Mouse (Mus musculus) MEL (cell line): ENCODE data around the gene Dnajb5. TPM values are rescaled to one million over a fixed set of nuclear protein-coding genes. Genes with fewer than 3 reads are reported as not detected.

Experiments used
- DNase-seq: peaks from one replicate; pipeline ENCODE4 v3.0.0; 2011; ENCODE audit warnings: low read depth, low spot score
- H3K27ac ChIP-seq: 2 replicates; pipeline ENCODE4 v1.5.1; 2012; ENCODE audit warnings: low read depth, mild to moderate bottlenecking, control low read depth, low read length, moderate library complexity; ENCODE audit not compliant: control insufficient read depth
- H3K27me3 ChIP-seq, 2 experiments: fragments of 150-350 bp in 1 of 2; sonication (generic) in 1 of 2; 2 replicates each; pipeline ENCODE4 v1.6.1; 2012; ENCODE audit warnings: low read length in 2 of 2, mild to moderate bottlenecking in 2 of 2, improper control_type of control experiment in 1 of 2, moderate library complexity in 1 of 2; ENCODE audit not compliant: insufficient read depth in 2 of 2, control insufficient read depth in 1 of 2
- H3K36me3 ChIP-seq, 2 experiments: 2 replicates each; pipeline ENCODE4 v1.6.1; 2012 to 2014; ENCODE audit warnings: low read length in 2 of 2, improper control_type of control experiment in 1 of 2, inconsistent platforms in 1 of 2, mild to moderate bottlenecking in 1 of 2; ENCODE audit not compliant: insufficient read depth in 2 of 2, control insufficient read depth in 1 of 2
- H3K4me1 ChIP-seq, 2 experiments: fragments of 150-350 bp in 1 of 2; sonication (generic) in 1 of 2; 2 replicates each; pipeline ENCODE4 v1.6.1; 2012; ENCODE audit warnings: low read length in 2 of 2, improper control_type of control experiment in 1 of 2, mild to moderate bottlenecking in 1 of 2; ENCODE audit not compliant: insufficient read depth in 2 of 2, control insufficient read depth in 1 of 2
- H3K4me3 ChIP-seq, 2 experiments: fragments of 150-350 bp in 1 of 2; sonication (generic) in 1 of 2; 2 replicates each; pipeline ENCODE4 v1.5.1; 2012; ENCODE audit warnings: low read depth in 2 of 2, low read length in 2 of 2, mild to moderate bottlenecking in 2 of 2, moderate library complexity in 2 of 2, control low read depth in 1 of 2, improper control_type of control experiment in 1 of 2; ENCODE audit not compliant: control insufficient read depth in 1 of 2, insufficient read depth in 1 of 2
- H3K79me2 ChIP-seq: 2 replicates; pipeline ENCODE4 v1.6.1; 2012; ENCODE audit warnings: mild to moderate bottlenecking, low read length, moderate library complexity; ENCODE audit not compliant: control insufficient read depth, poor library complexity, insufficient read depth
- H3K9ac ChIP-seq: 2 replicates; pipeline ENCODE4 v1.6.1; 2012; ENCODE audit warnings: low read depth, mild to moderate bottlenecking, control low read depth, low read length, moderate library complexity; ENCODE audit not compliant: control insufficient read depth, poor library complexity, severe bottlenecking
- H3K9me3 ChIP-seq: fragments of 150-350 bp; sonication (generic); replicated peaks from 2 replicates; pipeline ENCODE4 v1.6.1; 2012; ENCODE audit warnings: mild to moderate bottlenecking, low read length, improper control_type of control experiment, moderate library complexity; ENCODE audit not compliant: insufficient read depth
- CHD2 ChIP-seq: IDR thresholded peaks from 2 replicates; pipeline ENCODE4 v1.6.1; 2011; ENCODE audit warnings: low read length, improper control_type of control experiment
- CTCF ChIP-seq, 3 experiments: IDR thresholded peaks in 2 of 3; conservative IDR thresholded peaks in 1 of 3; 2 replicates each; pipeline ENCODE4 v1.5.1; 2011 to 2012; ENCODE audit warnings: low read length in 3 of 3, low read depth in 2 of 3, mild to moderate bottlenecking in 2 of 3, improper control_type of control experiment in 1 of 3, inconsistent platforms in 1 of 3, mixed read lengths in 1 of 3, moderate library complexity in 1 of 3; ENCODE audit not compliant: control insufficient read depth in 1 of 3, insufficient read depth in 1 of 3, poor library complexity in 1 of 3, severe bottlenecking in 1 of 3
- ELF1 ChIP-seq: IDR thresholded peaks from 2 replicates; pipeline ENCODE4 v1.6.1; 2014; ENCODE audit warnings: low read depth, mild to moderate bottlenecking, inconsistent platforms, low read length, improper control_type of control experiment, moderate library complexity
- ETS1 ChIP-seq: IDR thresholded peaks from 2 replicates; pipeline ENCODE4 v1.6.1; 2012; ENCODE audit warnings: low read depth, mild to moderate bottlenecking, inconsistent platforms, low read length, improper control_type of control experiment, moderate library complexity
- GATA1 ChIP-seq: IDR thresholded peaks from 2 replicates; pipeline ENCODE4 v1.6.1; 2011; ENCODE audit warnings: low read depth, low read length, improper control_type of control experiment
- HCFC1 ChIP-seq: IDR thresholded peaks from 2 replicates; pipeline ENCODE4 v1.6.1; 2012; ENCODE audit warnings: low read depth, mild to moderate bottlenecking, inconsistent platforms, low read length, improper control_type of control experiment, moderate library complexity
- JUND ChIP-seq: IDR thresholded peaks from 2 replicates; pipeline ENCODE4 v1.6.1; 2011; ENCODE audit warnings: low read depth, mild to moderate bottlenecking, improper control_type of control experiment, low read length
- KAT2A ChIP-seq: conservative IDR thresholded peaks from 2 replicates; pipeline ENCODE4 v1.6.1; 2012; ENCODE audit warnings: low read depth, low read length, improper control_type of control experiment, inconsistent platforms
- MEF2A ChIP-seq: IDR thresholded peaks from 2 replicates; pipeline ENCODE4 v1.6.1; 2014; ENCODE audit warnings: low read depth, mild to moderate bottlenecking, inconsistent platforms, low read length, improper control_type of control experiment; ENCODE audit not compliant: poor library complexity, insufficient replicate concordance, severe bottlenecking; ENCODE audit errors: extremely low read depth
- MYC ChIP-seq: IDR thresholded peaks from 2 replicates; pipeline ENCODE4 v1.6.1; 2011; ENCODE audit warnings: low read depth, mild to moderate bottlenecking, low read length, improper control_type of control experiment, moderate library complexity
- NELFE ChIP-seq: IDR thresholded peaks from 2 replicates; pipeline ENCODE4 v1.6.1; 2011; ENCODE audit warnings: low read depth, low read length, improper control_type of control experiment
- NRF1 ChIP-seq: IDR thresholded peaks from 2 replicates; pipeline ENCODE4 v1.6.1; 2014; ENCODE audit warnings: low read depth, mild to moderate bottlenecking, inconsistent platforms, low read length, improper control_type of control experiment, moderate library complexity; ENCODE audit not compliant: poor library complexity, insufficient read depth, severe bottlenecking
- POLR2AphosphoS5 ChIP-seq: IDR thresholded peaks from 2 replicates; pipeline ENCODE4 v1.6.1; 2012; ENCODE audit warnings: low read depth, borderline replicate concordance, mild to moderate bottlenecking, inconsistent platforms, low read length, moderate library complexity, mixed read lengths
- RAD21 ChIP-seq: IDR thresholded peaks from 2 replicates; pipeline ENCODE4 v1.6.1; 2011; ENCODE audit warnings: mild to moderate bottlenecking, low read depth, low read length, improper control_type of control experiment
- RCOR1 ChIP-seq: IDR thresholded peaks from 2 replicates; pipeline ENCODE4 v1.6.1; 2012; ENCODE audit warnings: low read depth, mild to moderate bottlenecking, inconsistent platforms, low read length, improper control_type of control experiment
- SIN3A ChIP-seq: IDR thresholded peaks from 2 replicates; pipeline ENCODE4 v1.6.1; 2012; ENCODE audit warnings: low read length, improper control_type of control experiment, inconsistent platforms
- SMC3 ChIP-seq: IDR thresholded peaks from 2 replicates; pipeline ENCODE4 v1.6.1; 2011; ENCODE audit warnings: low read depth, low read length, improper control_type of control experiment
- TAL1 ChIP-seq: IDR thresholded peaks from 2 replicates; pipeline ENCODE4 v1.6.1; 2012; ENCODE audit warnings: mild to moderate bottlenecking, inconsistent platforms, low read length, moderate library complexity, mixed read lengths
- TBP ChIP-seq: IDR thresholded peaks from 2 replicates; pipeline ENCODE4 v1.8.0; 2011; ENCODE audit warnings: low read depth, low read length, improper control_type of control experiment
- TCF12 ChIP-seq: IDR thresholded peaks from 2 replicates; pipeline ENCODE4 v1.6.1; 2014; ENCODE audit warnings: low read depth, mild to moderate bottlenecking, inconsistent platforms, low read length, improper control_type of control experiment, moderate library complexity
- ZC3H11A ChIP-seq: IDR thresholded peaks from 2 replicates; pipeline ENCODE4 v1.6.1; 2012; ENCODE audit warnings: low read depth, mild to moderate bottlenecking, inconsistent platforms, low read length, improper control_type of control experiment
- ZKSCAN1 ChIP-seq: IDR thresholded peaks from 2 replicates; pipeline ENCODE4 v1.6.1; 2012; ENCODE audit warnings: low read depth, mild to moderate bottlenecking, inconsistent platforms, low read length, improper control_type of control experiment, moderate library complexity
- ZMIZ1 ChIP-seq: IDR thresholded peaks from 2 replicates; pipeline ENCODE4 v1.6.1; 2012; ENCODE audit warnings: low read depth, mild to moderate bottlenecking, inconsistent platforms, low read length, improper control_type of control experiment, moderate library complexity
- ZNF384 ChIP-seq: IDR thresholded peaks from 2 replicates; pipeline ENCODE4 v1.6.1; 2012; ENCODE audit warnings: low read depth, mild to moderate bottlenecking, inconsistent platforms, low read length, improper control_type of control experiment
- polyA plus RNA-seq, 2 experiments: library from polyadenylated mRNA; stranded (reverse) in 1 of 2; unstranded in 1 of 2; fragments of >175 nt in 1 of 2; fragments of >200 nt in 1 of 2; gene quantifications; 2 replicates each; pipeline versions ENCODE4 v1.2.1 to v1.2.4; 2012; ENCODE audit warnings: low replicate concordance in 2 of 2, low read depth in 1 of 2; ENCODE audit not compliant: insufficient read length in 2 of 2, insufficient read depth in 1 of 2, missing spikeins in 1 of 2
- total RNA-seq: library from RNA; depleted of rRNA; stranded (reverse); fragments of 300-350 nt; gene quantifications from 2 replicates; pipeline ENCODE4 v1.2.3, GENCODE M21; 2012

Gene Dnajb5
- total and polyA plus RNA-seq, 3 experiments, result 0.73 to 1.8 TPM; not detected in 1

GRCm38 (mm10) chr4:43004951-43005350 lies 55.3 kb downstream of the Dnajb5 start:
- no peak for DNase-seq
- H3K36me3 ChIP-seq, result peaks cover 0 to 8% of the 10 kb centered on the region in 2 experiments; a peak in 2 of 4 replicates

GRCm38 (mm10) chr4:43005765-43006164 lies 56.2 kb downstream of the Dnajb5 start:
- DNase-seq, result peak; percentile 82
- Histone ChIP-seq H3K4me1 (peaks cover 5 to 7% of the 10 kb centered on the region in 2 experiments; a peak in 3 of 4 replicates), H3K27me3 (no peaks in the 10 kb centered on the region), H3K4me3 (no peak overlapping the region), H3K79me2 (peaks cover 1% of the 10 kb centered on the region; the same call in 1 of the 2 replicates), H3K36me3 (peaks cover 0 to 7% of the 10 kb centered on the region in 2 experiments; a peak in 2 of 4 replicates), H3K27ac (no peak overlapping the region), H3K9me3 (no peaks in the 10 kb centered on the region), H3K9ac (no peak overlapping the region)
- TF ChIP-seq ZC3H11A (peak; percentile 48), MYC (0 out of 2 replicates have a peak, but pooled peaks have one; percentile 49), NELFE (no peak), TBP (0 out of 2 replicates have a peak, but pooled peaks have one; percentile 35), RAD21 (peak; percentile 65), SMC3 (peak; percentile 59), CTCF (IDR thresholded peaks at IDR 0.05 in 2 of 3, conservative IDR thresholded peaks at IDR 0.05 in 1 of 3; ENCODE audit: control insufficient read depth in 1 of 3, insufficient read depth in 1 of 3, low read depth in 2 of 3, low read length in 3 of 3, poor library complexity in 1 of 3, severe bottlenecking in 1 of 3) (peak; percentile 33 to 96 (median 73); a peak in 4 of 6 replicates), ZNF384 (peak; percentile 99), HCFC1 (peak; percentile 71), KAT2A (no peak), RCOR1 (no peak), SIN3A (peak; percentile 79), CHD2 (no peak), TAL1 (no peak), ZKSCAN1 (peak; percentile 69; the same call in 1 of the 2 replicates)

More at GRCm38 (mm10) chr4:43004951-43005350, 55.3 kb downstream of the Dnajb5 start:
- TF ChIP-seq ZMIZ1 (no peak), ETS1 (no peak), NRF1 (no peak), TCF12 (no peak), JUND (no peak), MEF2A (no peak), GATA1 (no peak), POLR2AphosphoS5 (no peak), ELF1 (no peak)
- TF ChIP-seq, all 39 proteins: peak for 0
- no peak overlapping the region for H3K27ac ChIP-seq
- H3K27me3 ChIP-seq, result no peaks in the 10 kb centered on the region
- no peaks in the 10 kb centered on the region for H3K9me3 ChIP-seq
- H3K4me3 ChIP-seq, result no peak overlapping the region
- peaks cover 5 to 7% of the 10 kb centered on the region in 2 experiments; a peak in 3 of 4 replicates for H3K4me1 ChIP-seq
- no peak overlapping the region for H3K9ac ChIP-seq
- peaks cover under 1% of the 10 kb centered on the region for H3K79me2 ChIP-seq
